Mouse (Mus musculus) CD4-positive, CD25-positive, alpha-beta regulatory T cell, adult 2 months (primary cell): ENCODE measurements around the gene Atp2b1.

Experiments used
- DNase-seq: peaks from one replicate; pipeline ENCODE4 v3.0.0-alpha.2; 2012; ENCODE audit warnings: low read depth, low spot score

Atp2b1 gene

GRCm38 (mm10) chr10:99033830-99034828, 119.9 kb downstream of the Atp2b1 start:
- DNase-seq: no peak

GRCm38 (mm10) chr10:99037185-99038065, 123.2 kb downstream of the Atp2b1 start:
- DNase-seq: no peak

- DNase-seq: no peak
Measured at GRCm38 (mm10) chr10:99038866-99039265, 124.7 kb downstream of the Atp2b1 start.

- no peak for DNase-seq
Measured at GRCm38 (mm10) chr10:99040171-99040570, 126.0 kb downstream of the Atp2b1 start.

GRCm38 (mm10) chr10:99046756-99047550, 132.7 kb downstream of the Atp2b1 start:
- DNase-seq: no peak

- no peak for DNase-seq
Measured at GRCm38 (mm10) chr10:99047551-99047940, 133.3 kb downstream of the Atp2b1 start.

GRCm38 (mm10) chr10:99050093-99050492, 135.9 kb downstream of the Atp2b1 start:
- DNase-seq: no peak

GRCm38 (mm10) chr10:99053111-99053510, 138.9 kb downstream of the Atp2b1 start:
- no peak for DNase-seq

GRCm38 (mm10) chr10:99060588-99060987, 146.4 kb downstream of the Atp2b1 start:
- no peak for DNase-seq

GRCm38 (mm10) chr10:99061418-99061817, 147.2 kb downstream of the Atp2b1 start:
- no peak for DNase-seq

GRCm38 (mm10) chr10:99062546-99062945, 148.3 kb downstream of the Atp2b1 start:
- DNase-seq: no peak
